Mouse (Mus musculus) CH12.LX (cell line): ENCODE data around the gene Taar7b. TPM values are rescaled to one million over a fixed set of nuclear protein-coding genes. Genes with fewer than 3 reads are reported as not detected.

Experiments
- DNase-seq: peaks from one replicate; pipeline ENCODE4 v3.0.0-alpha.2; 2013; ENCODE audit errors: extremely low read depth
- H3K27ac ChIP-seq: 2 replicates; pipeline ENCODE4 v1.5.1; 2012; ENCODE audit warnings: low read depth, mild to moderate bottlenecking, control low read depth, moderate library complexity; ENCODE audit not compliant: insufficient read depth
- H3K27me3 ChIP-seq: replicated peaks from 2 replicates; pipeline ENCODE3; 2012; ENCODE audit warnings: inconsistent platforms
- H3K36me3 ChIP-seq, 2 experiments: replicated peaks in 1 of 2; 2 replicates each; pipeline versions ENCODE3 to v1.6.1; 2012; ENCODE audit warnings: inconsistent platforms in 1 of 2, low read length in 1 of 2, mild to moderate bottlenecking in 1 of 2, mixed read lengths in 1 of 2, moderate library complexity in 1 of 2; ENCODE audit not compliant: control insufficient read depth in 1 of 2, insufficient read depth in 1 of 2
- H3K4me1 ChIP-seq, 2 experiments: 2 replicates each; pipeline ENCODE4 v1.6.1; 2012; ENCODE audit warnings: inconsistent platforms in 1 of 2, moderate library complexity in 1 of 2; ENCODE audit not compliant: insufficient read depth in 2 of 2, control insufficient read depth in 1 of 2
- H3K4me2 ChIP-seq: 2 replicates; pipeline ENCODE4 v1.6.1; 2012; ENCODE audit warnings: low read depth, mild to moderate bottlenecking, control low read depth; ENCODE audit not compliant: poor library complexity, insufficient read depth, severe bottlenecking
- H3K4me3 ChIP-seq, 3 experiments: fragments of 150-350 bp in 1 of 3; sonication (generic) in 1 of 3; replicated peaks in 1 of 3; 2 replicates each; pipeline versions ENCODE3 to v1.5.1; 2011 to 2012; ENCODE audit warnings: low read depth in 2 of 3, low read length in 2 of 3, mild to moderate bottlenecking in 2 of 3, moderate library complexity in 2 of 3, control low read depth in 1 of 3, improper control_type of control experiment in 1 of 3, inconsistent platforms in 1 of 3, mixed read lengths in 1 of 3; ENCODE audit not compliant: poor library complexity in 1 of 3
- H3K79me2 ChIP-seq: replicated peaks from 2 replicates; pipeline ENCODE4 v1.6.1; 2012; ENCODE audit warnings: mild to moderate bottlenecking, moderate library complexity; ENCODE audit not compliant: control insufficient read depth, poor library complexity, insufficient read depth, severe bottlenecking; ENCODE audit errors: extremely low read depth
- H3K9ac ChIP-seq: 2 replicates; pipeline ENCODE4 v1.6.1; 2012; ENCODE audit warnings: low read depth, mild to moderate bottlenecking, control low read depth, moderate library complexity; ENCODE audit not compliant: insufficient read depth
- H3K9me3 ChIP-seq: replicated peaks from 2 replicates; pipeline ENCODE3; 2012; ENCODE audit warnings: low read length, inconsistent platforms, mixed read lengths
- CHD1 ChIP-seq: IDR thresholded peaks from 2 replicates; pipeline ENCODE4 v1.6.1; 2012; ENCODE audit warnings: low read depth, low read length, improper control_type of control experiment, inconsistent platforms
- E2F4 ChIP-seq: IDR thresholded peaks from 2 replicates; pipeline ENCODE4 v1.6.1; 2011; ENCODE audit warnings: low read depth, low read length, improper control_type of control experiment; ENCODE audit not compliant: insufficient replicate concordance
- EP300 ChIP-seq: IDR thresholded peaks from 2 replicates; pipeline ENCODE4 v1.6.1; 2011; ENCODE audit warnings: low read length, improper control_type of control experiment
- MAZ ChIP-seq: IDR thresholded peaks from 2 replicates; pipeline ENCODE4 v1.6.1; 2012; ENCODE audit warnings: low read depth, mild to moderate bottlenecking, inconsistent platforms, low read length, improper control_type of control experiment, moderate library complexity
- NRF1 ChIP-seq: IDR thresholded peaks from 2 replicates; pipeline ENCODE4 v1.6.1; 2014; ENCODE audit warnings: low read depth, mild to moderate bottlenecking, inconsistent platforms, low read length, improper control_type of control experiment, moderate library complexity
- POLR2AphosphoS2 ChIP-seq: IDR thresholded peaks from 2 replicates; pipeline ENCODE4 v1.6.1; 2011; ENCODE audit warnings: low read depth, low read length, improper control_type of control experiment
- RCOR1 ChIP-seq: conservative IDR thresholded peaks from 2 replicates; pipeline ENCODE4 v1.6.1; 2012; ENCODE audit warnings: low read depth, mild to moderate bottlenecking, inconsistent platforms, low read length, improper control_type of control experiment
- SIN3A ChIP-seq: IDR thresholded peaks from 2 replicates; pipeline ENCODE4 v1.6.1; 2012; ENCODE audit warnings: low read length, improper control_type of control experiment, inconsistent platforms
- TCF12 ChIP-seq: IDR thresholded peaks from 2 replicates; pipeline ENCODE4 v1.6.1; 2014; ENCODE audit warnings: low read depth, mild to moderate bottlenecking, inconsistent platforms, low read length, improper control_type of control experiment
- USF1 ChIP-seq: IDR thresholded peaks from 2 replicates; pipeline ENCODE4 v1.6.1; 2014; ENCODE audit warnings: low read depth, mild to moderate bottlenecking, inconsistent platforms, low read length, improper control_type of control experiment
- ZMIZ1 ChIP-seq: IDR thresholded peaks from 2 replicates; pipeline ENCODE4 v1.6.1; 2012; ENCODE audit warnings: low read depth, mild to moderate bottlenecking, inconsistent platforms, low read length, improper control_type of control experiment
- dilution Hi-C: fragments of 300-500 bp; cut with MboI; formaldehyde crosslinking; loops from 2 replicates; pipeline ENCODE4 v1.14.3; 2020; ENCODE audit warnings: low sequenced_read_pairs; ENCODE audit not compliant: extremely low pct_unique_long_range_greater_than_20kb, extremely low pct_ligation_motif_present
- in situ Hi-C: fragments of 300-500 bp; cut with MboI; formaldehyde crosslinking; loops from 3 replicates; pipeline ENCODE4 v1.14.3; 2019; ENCODE audit warnings: low sequenced_read_pairs, low pct_ligation_motif_present, low pct_unique_long_range_greater_than_20kb, mixed read lengths
- polyA plus RNA-seq: library from polyadenylated mRNA; unstranded; fragments of >175 nt; gene quantifications from 2 replicates; pipeline ENCODE4 v1.2.1, GENCODE M21; 2012; ENCODE audit warnings: low read depth; ENCODE audit not compliant: insufficient read length
- total RNA-seq, 2 experiments: library from RNA; depleted of rRNA; stranded (reverse); fragments of 300-350 nt in 1 of 2; fragments of >200 nt in 1 of 2; gene quantifications; 2 replicates each; pipeline ENCODE4 v1.2.3; 2012 to 2014

Taar7b gene
- total RNA-seq (2012; rRNA removed) = not detected in 2 replicates
- total RNA-seq (2014; rRNA removed) = not detected in 2 replicates
- not detected in 2 replicates for polyA plus RNA-seq

DNA sequence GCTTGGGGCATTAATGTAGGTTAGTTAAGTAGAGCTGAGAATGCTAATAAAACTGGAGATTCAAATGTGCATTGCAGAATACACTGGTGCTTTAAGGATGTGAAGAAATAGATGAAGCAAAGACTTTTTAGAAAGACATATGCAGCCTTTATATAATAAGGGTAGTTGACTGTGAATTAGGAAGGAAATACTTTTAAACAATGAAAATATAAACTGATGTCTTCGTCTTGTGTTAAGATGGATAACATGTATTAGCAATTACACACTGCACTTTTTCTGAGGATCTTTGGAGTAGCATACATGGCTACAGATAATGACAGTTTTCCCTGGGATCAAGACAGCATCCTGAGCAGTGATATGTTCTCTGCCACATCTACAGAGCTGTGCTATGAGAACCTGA is at the start of gene Taar7b:
TSS of gene Taar7b (plus strand) at position 301 of the 400 bp plus-strand sequence.
- dilution Hi-C loops (no loop called here), in situ Hi-C loops (no loop called here)
- no peak within 1 kb of the TSS for H3K27ac ChIP-seq
- no peaks in the 10 kb centered on the region for H3K9me3 ChIP-seq
- H3K9ac ChIP-seq = no peak within 1 kb of the TSS
- no peak for TF ChIP-seq SIN3A
- no peak for TF ChIP-seq MAZ
- H3K4me3 ChIP-seq = no peak within 1 kb of the TSS
- H3K4me1 ChIP-seq = no peaks in the 10 kb centered on the region
- no peak within 1 kb of the TSS for H3K4me2 ChIP-seq
- no peaks in the 10 kb centered on the region for H3K79me2 ChIP-seq
- H3K27me3 ChIP-seq = no peaks in the 10 kb centered on the region
- no peaks in the 10 kb centered on the region for H3K36me3 ChIP-seq
- DNase-seq = no peak

DNA sequence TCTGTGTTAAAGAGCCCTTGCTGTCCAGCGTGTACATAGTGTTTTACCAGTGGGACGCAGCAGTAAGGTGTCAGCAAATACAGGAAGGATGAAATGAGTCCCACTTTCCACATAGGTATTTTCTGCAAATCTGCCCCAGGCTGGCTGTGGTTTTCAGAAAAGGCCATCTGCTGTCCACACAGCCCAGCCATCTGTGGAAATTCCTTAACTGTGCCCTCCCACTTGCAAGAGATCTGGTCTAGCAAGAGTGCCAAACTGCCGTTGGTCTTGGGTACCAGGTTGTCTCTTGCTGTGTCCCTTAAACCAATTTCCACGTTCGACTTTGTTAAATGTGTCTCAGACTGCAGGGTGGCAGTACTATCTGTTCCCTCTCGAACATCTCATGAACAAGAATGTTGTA is 48.0 kb upstream of the Taar7b start:
- no peak overlapping the region for H3K27ac ChIP-seq
- 0 out of 2 replicates have a peak, but pooled peaks have one; percentile 32 for TF ChIP-seq EP300
- TF ChIP-seq USF1 = no peak
- TF ChIP-seq, all 38 proteins: peak for 1
- H3K9ac ChIP-seq = no peak overlapping the region
- dilution Hi-C loops = no loop called here
- no peaks in the 10 kb centered on the region for H3K36me3 ChIP-seq
- in situ Hi-C loops = loop anchor here (25.0 kb wide), 1 partner anchor 361 kb away; no protein-coding TSS in a partner anchor
- no peak overlapping the region for H3K4me2 ChIP-seq
- H3K4me1 ChIP-seq = peaks cover 0 to 8% of the 10 kb centered on the region in 2 experiments; a peak in 1 of 4 replicates
- no peak overlapping the region for H3K4me3 ChIP-seq
- H3K9me3 ChIP-seq = no peaks in the 10 kb centered on the region
- H3K79me2 ChIP-seq = no peaks in the 10 kb centered on the region
- DNase-seq = no peak
- H3K27me3 ChIP-seq = no peaks in the 10 kb centered on the region

DNA sequence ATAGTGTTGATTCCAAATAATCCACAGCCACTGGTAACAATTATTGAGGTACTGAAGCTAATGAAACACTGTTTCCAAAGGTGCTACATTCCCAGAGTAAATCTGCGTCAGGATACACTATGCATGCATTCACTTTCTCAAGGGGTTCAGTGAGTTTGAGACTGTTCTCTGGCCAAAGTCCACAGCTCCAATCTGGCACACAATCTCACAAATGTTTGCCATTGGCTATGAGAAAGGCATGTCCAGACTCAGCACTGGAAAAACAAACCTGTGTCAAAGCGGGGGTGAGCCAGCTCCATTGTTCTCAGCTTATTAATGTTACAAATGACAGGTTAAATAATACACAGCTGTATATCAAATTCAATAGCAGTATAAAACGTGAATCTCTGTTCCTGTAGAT is 40.7 kb upstream of the Taar7b start:
- Histone ChIP-seq H3K4me3 (no peak overlapping the region), H3K4me2 (no peak overlapping the region), H3K4me1 (peaks cover 4 to 12% of the 10 kb centered on the region in 2 experiments), H3K79me2 (no peaks in the 10 kb centered on the region)
- no peak for DNase-seq
- TF ChIP-seq ZMIZ1 = no peak
- no peak for TF ChIP-seq E2F4
- no peak for TF ChIP-seq RCOR1
- no peak for TF ChIP-seq TCF12
- no peak for TF ChIP-seq NRF1
- no peak for TF ChIP-seq POLR2AphosphoS2
- no peak for TF ChIP-seq CHD1
- TF ChIP-seq, all 38 proteins: peak for 0
- Histone ChIP-seq H3K27ac (no peak overlapping the region), H3K9ac (no peak overlapping the region), H3K9me3 (no peaks in the 10 kb centered on the region), H3K27me3 (no peaks in the 10 kb centered on the region), H3K36me3 (no peaks in the 10 kb centered on the region)
- in situ Hi-C loops = loop anchor here (25.0 kb wide), 1 partner anchor 353 kb away; no protein-coding TSS in a partner anchor
- dilution Hi-C loops = no loop called here
